Mouse (Mus musculus): Measurements from ENCODE around the gene Fbxo21. TPM values are rescaled to one million over a fixed set of nuclear protein-coding genes. Genes with fewer than 3 reads are reported as not detected.

Gene Fbxo21
- 100 to 1,000 TPM; 128 to 150 TPM for total RNA-seq (2021)

- peak; percentile 91 to 94 for DNase-seq (ENCODE audit: extremely low spot score in 1 of 2, low spot score in 1 of 2)
These were observed at the start of gene Fbxo21 for GRCm38 (mm10) chr5:117976657-117977500. Gene Fbxo21, plus strand, starts transcription at chr5:117976730.

- DNase-seq (ENCODE audit: extremely low spot score in 1 of 2, low spot score in 1 of 2) = no peak
These were observed 48.0 kb upstream of the Fbxo21 start for GRCm38 (mm10) chr5:117928553-117928952.

GRCm38 (mm10) chr5:117932222-117932621 lies 44.3 kb upstream of the Fbxo21 start:
- no peak for DNase-seq (ENCODE audit: extremely low spot score in 1 of 2, low spot score in 1 of 2)

GRCm38 (mm10) chr5:117932862-117933261 lies 43.7 kb upstream of the Fbxo21 start:
- DNase-seq (ENCODE audit: extremely low spot score in 1 of 2, low spot score in 1 of 2) = peak; percentile 85 to 99

GRCm38 (mm10) chr5:117936346-117936745 lies 40.2 kb upstream of the Fbxo21 start:
- DNase-seq (ENCODE audit: extremely low spot score in 1 of 2, low spot score in 1 of 2) = no peak

GRCm38 (mm10) chr5:117937186-117937585 lies 39.3 kb upstream of the Fbxo21 start:
- no peak for DNase-seq (ENCODE audit: extremely low spot score in 1 of 2, low spot score in 1 of 2)

- peak in 1 of 2 experiments; percentile 47 for DNase-seq (ENCODE audit: extremely low spot score in 1 of 2, low spot score in 1 of 2)
These were observed 38.3 kb upstream of the Fbxo21 start for GRCm38 (mm10) chr5:117938182-117938581.

- DNase-seq (ENCODE audit: extremely low spot score in 1 of 2, low spot score in 1 of 2) = no peak
These were observed 37.1 kb upstream of the Fbxo21 start for GRCm38 (mm10) chr5:117939402-117939801.

GRCm38 (mm10) chr5:117941552-117941951 lies 35.0 kb upstream of the Fbxo21 start:
- no peak for DNase-seq (ENCODE audit: extremely low spot score in 1 of 2, low spot score in 1 of 2)

GRCm38 (mm10) chr5:117946605-117947004 lies 29.9 kb upstream of the Fbxo21 start:
- DNase-seq (ENCODE audit: extremely low spot score in 1 of 2, low spot score in 1 of 2) = peak; percentile 43 to 77

- DNase-seq (ENCODE audit: extremely low spot score in 1 of 2, low spot score in 1 of 2) = no peak
These were observed 27.1 kb upstream of the Fbxo21 start for GRCm38 (mm10) chr5:117949393-117949792.

GRCm38 (mm10) chr5:117953893-117954292 lies 22.6 kb upstream of the Fbxo21 start:
- DNase-seq (ENCODE audit: extremely low spot score in 1 of 2, low spot score in 1 of 2) = no peak

GRCm38 (mm10) chr5:117954429-117954828 lies 22.1 kb upstream of the Fbxo21 start:
- DNase-seq (ENCODE audit: extremely low spot score in 1 of 2, low spot score in 1 of 2) = no peak

GRCm38 (mm10) chr5:117955675-117956420 lies 20.7 kb upstream of the Fbxo21 start:
- DNase-seq (ENCODE audit: extremely low spot score in 1 of 2, low spot score in 1 of 2) = peak in 1 of 2 experiments; percentile 31

- DNase-seq (ENCODE audit: extremely low spot score in 1 of 2, low spot score in 1 of 2) = no peak
These were observed 11.8 kb upstream of the Fbxo21 start for GRCm38 (mm10) chr5:117964750-117965149.

GRCm38 (mm10) chr5:117966956-117967355 lies 9.6 kb upstream of the Fbxo21 start:
- no peak for DNase-seq (ENCODE audit: extremely low spot score in 1 of 2, low spot score in 1 of 2)

GRCm38 (mm10) chr5:117967659-117968069 lies 8.9 kb upstream of the Fbxo21 start:
- no peak for DNase-seq (ENCODE audit: extremely low spot score in 1 of 2, low spot score in 1 of 2)

- no peak for DNase-seq (ENCODE audit: extremely low spot score in 1 of 2, low spot score in 1 of 2)
These were observed 6.7 kb upstream of the Fbxo21 start for GRCm38 (mm10) chr5:117969681-117970427.

- DNase-seq (ENCODE audit: extremely low spot score in 1 of 2, low spot score in 1 of 2) = no peak
These were observed 270 bp upstream of the Fbxo21 start for GRCm38 (mm10) chr5:117976263-117976656.

GRCm38 (mm10) chr5:117977501-117978158 lies 1.1 kb downstream of the Fbxo21 start:
- peak in 1 of 2 experiments; percentile 27 for DNase-seq (ENCODE audit: extremely low spot score in 1 of 2, low spot score in 1 of 2)
